ENCODE assay signal across 23 mouse cellular contexts in the genomic region with DNA sequence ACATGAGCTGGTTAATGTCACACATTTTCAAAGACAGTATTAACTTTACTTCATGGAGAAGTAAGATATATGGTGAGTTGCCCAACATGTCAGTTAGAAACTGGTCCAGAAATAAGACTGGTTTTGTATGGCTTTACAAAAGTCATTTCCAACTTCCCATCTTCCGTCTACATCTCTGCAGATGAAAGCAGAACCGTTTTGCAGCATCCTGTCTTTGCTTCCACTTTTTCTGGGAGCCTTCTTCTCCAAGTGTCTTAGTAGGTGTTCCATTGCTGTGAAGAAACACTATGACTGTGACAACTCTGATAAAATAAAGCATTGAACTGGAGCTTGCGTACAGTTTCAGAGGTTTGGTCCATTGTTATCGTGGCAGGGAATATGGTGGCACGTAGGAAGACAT.
"Had no signal": no experiment of that assay in that cellular context is flagged by ENCODE, and none has a peak within 500 bp of the region (broad histone marks: within the 10 kb centered on the region; RNA-seq: fewer than 3 reads in every experiment).

No protein-coding gene starts in this region.

- H3K9me3 ChIP-seq: heart, embryonic 10.5 days; heart, embryonic 13.5 days; heart, embryonic 15.5 days; hindbrain, embryonic 13.5 days; hindbrain, embryonic 15.5 days; limb, embryonic 10.5 days; limb, embryonic 12.5 days; liver, embryonic 13.5 days had no signal

- H3K4me2 ChIP-seq: heart, embryonic 13.5 days; heart, embryonic 15.5 days; hindbrain, embryonic 13.5 days; hindbrain, embryonic 15.5 days; limb, embryonic 12.5 days; liver, embryonic 11.5 days; liver, embryonic 13.5 days had no signal

- H3K27ac ChIP-seq: gastrocnemius, adult 2 months; heart, embryonic 10.5 days; heart, embryonic 13.5 days; heart, embryonic 15.5 days; hindbrain, embryonic 13.5 days; hindbrain, embryonic 15.5 days; hindbrain, postnatal 0 days; left cerebral cortex, adult 2 months; limb, embryonic 10.5 days; limb, embryonic 12.5 days; liver, embryonic 13.5 days had no signal

- DNase-seq: gastrocnemius, adult 2 months; gastrocnemius, postnatal 10 days; gastrocnemius, postnatal 25 days; heart, adult 18-20 months; heart, postnatal 14 days; heart, postnatal 36 days; kidney, adult 11 months; kidney, adult 2 months; kidney, postnatal 14 days; kidney, postnatal 36 days; liver; liver, embryonic 13.5 days had no signal

- H3K27me3 ChIP-seq: heart, embryonic 13.5 days; heart, embryonic 15.5 days; hindbrain, embryonic 13.5 days; hindbrain, embryonic 15.5 days; limb, embryonic 12.5 days; liver, embryonic 13.5 days had no signal

- H3K4me3 ChIP-seq: gastrocnemius, adult 2 months; heart, embryonic 10.5 days; heart, embryonic 13.5 days; heart, embryonic 15.5 days; hindbrain, embryonic 13.5 days; hindbrain, embryonic 15.5 days; left cerebral cortex, adult 2 months; limb, embryonic 10.5 days; limb, embryonic 12.5 days; liver, embryonic 13.5 days had no signal

- H3K9ac ChIP-seq: heart, embryonic 13.5 days; heart, embryonic 15.5 days; hindbrain, embryonic 13.5 days; hindbrain, embryonic 15.5 days; limb, embryonic 12.5 days; liver, embryonic 13.5 days had no signal

- ATAC-seq: hindbrain, postnatal 0 days; intestine, embryonic 16.5 days had no signal

- H3K4me1 ChIP-seq: liver, embryonic 13.5 days had no signal

- H3K36me3 ChIP-seq: heart, embryonic 10.5 days; heart, embryonic 13.5 days; heart, embryonic 15.5 days; hindbrain, embryonic 13.5 days; hindbrain, embryonic 15.5 days; limb, embryonic 10.5 days; limb, embryonic 12.5 days; liver, embryonic 13.5 days had no signal
